Mouse (Mus musculus): ENCODE results near the gene Creld2.

- TF ChIP-seq TAL1 (IDR thresholded peaks at IDR 0.05; ENCODE audit: low read length) (no peak), GATA1 (IDR thresholded peaks at IDR 0.05; ENCODE audit: low read length) (no peak)
Measured at GRCm38 (mm10) chr15:88867368-88868023, 48.0 kb downstream of the Creld2 start.

All from erythroblast, embryonic 14.5 days (primary cell).